Mouse (Mus musculus) intestine, embryonic 14.5 days (tissue): Measurements from ENCODE around the gene Mboat2. TPM values are rescaled to one million over a fixed set of nuclear protein-coding genes. Genes with fewer than 3 reads are reported as not detected.

ENCODE experiments used
- ATAC-seq: fragments of 200-750 bp; cut with Nextera tagmentation; replicated peaks from 2 replicates; pipeline ENCODE4 v1.8.0; 2017; ENCODE audit warnings: low read depth, moderate number of reproducible peaks, moderate TSS enrichment, moderate library complexity; ENCODE audit not compliant: low FRiP score, low TSS enrichment
- DNase-seq: peaks from one replicate; pipeline ENCODE4 v3.0.0-alpha.2; 2018; ENCODE audit warnings: low spot score
- H3K27ac ChIP-seq: fragments of 300-500 bp; sonication (generic); 2 replicates; pipeline ENCODE4 v1.5.1; 2014; ENCODE audit warnings: low read depth, mild to moderate bottlenecking, control low read depth
- H3K27me3 ChIP-seq: fragments of 300-500 bp; sonication (generic); replicated peaks from 2 replicates; pipeline ENCODE4 v1.6.1; 2014; ENCODE audit warnings: low read length, control low read depth; ENCODE audit not compliant: control insufficient read depth, insufficient read depth
- H3K36me3 ChIP-seq: fragments of 300-500 bp; sonication (generic); 2 replicates; pipeline ENCODE4 v1.6.1; 2014; ENCODE audit warnings: low read length, control low read depth; ENCODE audit not compliant: control insufficient read depth, insufficient read depth
- H3K4me1 ChIP-seq: fragments of 300-500 bp; sonication (generic); replicated peaks from 2 replicates; pipeline ENCODE4 v1.6.1; 2014; ENCODE audit warnings: low read length, control low read depth, mixed read lengths; ENCODE audit not compliant: control insufficient read depth, insufficient read depth
- H3K4me2 ChIP-seq: fragments of 300-500 bp; sonication (generic); 2 replicates; pipeline ENCODE4 v1.6.1; 2014; ENCODE audit warnings: low read length
- H3K4me3 ChIP-seq: fragments of 300-500 bp; sonication (generic); 2 replicates; pipeline ENCODE4 v1.5.1; 2014; ENCODE audit warnings: low read depth, low read length, control low read depth, mixed read lengths
- H3K9ac ChIP-seq: fragments of 300-500 bp; sonication (generic); 2 replicates; pipeline ENCODE4 v1.6.1; 2014; ENCODE audit warnings: mild to moderate bottlenecking, low read length
- H3K9me3 ChIP-seq: fragments of 300-500 bp; sonication (generic); 2 replicates; pipeline ENCODE4 v1.6.1; 2016; ENCODE audit warnings: low read length, control low read depth; ENCODE audit not compliant: control insufficient read depth
- WGBS: fragments of 180-500 bp; shearing (Covaris S2); extraction: QIAGEN DNeasy Blood & Tissue Kit; methylation state at CpG from one replicate; pipeline ENCODE4 v1.1.7; 2014; 5-methylcytosine and 5-hydroxymethylcytosine counted together
- polyA plus RNA-seq: library from polyadenylated mRNA; unstranded; fragments of >200 nt; fragmentation: Nextera tagmentation; extraction: Ambion mirVana; gene quantifications from 2 replicates; pipeline ENCODE4 v1.2.1, GENCODE M21; 2014

Mboat2 gene
- polyA plus RNA-seq, 1 experiment from 2014 or later, result 31.6 TPM

GRCm38 (mm10) chr12:24898226-24898625 lies 67.5 kb downstream of the Mboat2 start:
- peaks cover 9% of the 10 kb centered on the region; the same call in 1 of the 2 replicates for H3K4me1 ChIP-seq
- DNase-seq (no peak), ATAC-seq (no peak)
- H3K27me3 ChIP-seq, result no peaks in the 10 kb centered on the region
- no peak overlapping the region for H3K9ac ChIP-seq
- H3K27ac ChIP-seq, result no peak overlapping the region
- H3K4me3 ChIP-seq, result no peak overlapping the region
- no peaks in the 10 kb centered on the region for H3K9me3 ChIP-seq
- no peak overlapping the region for H3K4me2 ChIP-seq
- peaks cover 19% of the 10 kb centered on the region for H3K36me3 ChIP-seq
- WGBS, result 80% methylated on average over 9 of the region's 9 CpGs

- Histone ChIP-seq H3K9me3 (no peaks in the 10 kb centered on the region), H3K4me3 (no peak overlapping the region), H3K4me1 (no peaks in the 10 kb centered on the region), H3K27me3 (no peaks in the 10 kb centered on the region), H3K9ac (no peak overlapping the region), H3K4me2 (no peak overlapping the region), H3K36me3 (peaks cover 19% of the 10 kb centered on the region), H3K27ac (no peak overlapping the region)
- 88% methylated on average over 10 of the region's 10 CpGs for WGBS
- ATAC-seq (no peak), DNase-seq (no peak)
Observed at GRCm38 (mm10) chr12:24899636-24900035, 69.0 kb downstream of the Mboat2 start.

GRCm38 (mm10) chr12:24902736-24903135 lies 72.1 kb downstream of the Mboat2 start:
- no peaks in the 10 kb centered on the region for H3K27me3 ChIP-seq
- 83% methylated on average over 5 of the region's 5 CpGs for WGBS
- ATAC-seq (no peak), DNase-seq (no peak)
- no peak overlapping the region for H3K4me3 ChIP-seq
- no peak overlapping the region for H3K27ac ChIP-seq
- H3K4me2 ChIP-seq, result no peak overlapping the region
- H3K4me1 ChIP-seq, result no peaks in the 10 kb centered on the region
- peaks cover 8% of the 10 kb centered on the region; the same call in 1 of the 2 replicates for H3K36me3 ChIP-seq
- no peak overlapping the region for H3K9ac ChIP-seq
- H3K9me3 ChIP-seq, result no peaks in the 10 kb centered on the region

GRCm38 (mm10) chr12:24907894-24908293 lies 77.2 kb downstream of the Mboat2 start:
- Histone ChIP-seq H3K27me3 (no peaks in the 10 kb centered on the region), H3K4me1 (no peaks in the 10 kb centered on the region), H3K27ac (no peak overlapping the region), H3K4me3 (no peak overlapping the region), H3K4me2 (no peak overlapping the region), H3K36me3 (peaks cover 8% of the 10 kb centered on the region; the same call in 1 of the 2 replicates), H3K9me3 (no peaks in the 10 kb centered on the region), H3K9ac (no peak overlapping the region)
- DNase-seq (no peak), ATAC-seq (no peak)
- WGBS, result 86% methylated on average over 2 of the region's 2 CpGs

GRCm38 (mm10) chr12:24909679-24910078 lies 79.0 kb downstream of the Mboat2 start:
- Histone ChIP-seq H3K27ac (no peak overlapping the region), H3K4me3 (no peak overlapping the region)
- WGBS, result 93% methylated on average over 7 of the region's 7 CpGs

GRCm38 (mm10) chr12:24912174-24912573 lies 81.5 kb downstream of the Mboat2 start:
- H3K4me1 ChIP-seq, result no peaks in the 10 kb centered on the region
- no peaks in the 10 kb centered on the region for H3K27me3 ChIP-seq
- H3K36me3 ChIP-seq, result peaks cover 8% of the 10 kb centered on the region; the same call in 1 of the 2 replicates
- no peak overlapping the region for H3K4me2 ChIP-seq
- 66% methylated on average over 6 of the region's 6 CpGs for WGBS
- H3K4me3 ChIP-seq, result no peak overlapping the region
- no peaks in the 10 kb centered on the region for H3K9me3 ChIP-seq
- no peak for DNase-seq
- no peak for ATAC-seq
- H3K27ac ChIP-seq, result no peak overlapping the region
- no peak overlapping the region for H3K9ac ChIP-seq

More at GRCm38 (mm10) chr12:24909679-24910078, 79.0 kb downstream of the Mboat2 start:
- no peaks in the 10 kb centered on the region for H3K27me3 ChIP-seq
- H3K4me1 ChIP-seq, result no peaks in the 10 kb centered on the region
- no peak overlapping the region for H3K9ac ChIP-seq
- no peaks in the 10 kb centered on the region for H3K9me3 ChIP-seq
- ATAC-seq, result no peak
- peaks cover 8% of the 10 kb centered on the region; the same call in 1 of the 2 replicates for H3K36me3 ChIP-seq
- H3K4me2 ChIP-seq, result no peak overlapping the region
- no peak for DNase-seq

GRCm38 (mm10) chr12:24912876-24913275 lies 82.2 kb downstream of the Mboat2 start:
- no peaks in the 10 kb centered on the region for H3K4me1 ChIP-seq
- H3K9me3 ChIP-seq, result no peaks in the 10 kb centered on the region
- H3K4me2 ChIP-seq, result no peak overlapping the region
- WGBS, result 69% methylated on average over 1 of the region's 1 CpGs
- H3K9ac ChIP-seq, result no peak overlapping the region
- peaks cover 8% of the 10 kb centered on the region; the same call in 1 of the 2 replicates for H3K36me3 ChIP-seq
- no peak overlapping the region for H3K4me3 ChIP-seq
- H3K27me3 ChIP-seq, result no peaks in the 10 kb centered on the region
- DNase-seq, result no peak
- ATAC-seq, result no peak
- no peak overlapping the region for H3K27ac ChIP-seq

- ATAC-seq, result no peak
- Histone ChIP-seq H3K4me1 (no peaks in the 10 kb centered on the region), H3K4me3 (no peak overlapping the region), H3K27me3 (no peaks in the 10 kb centered on the region), H3K9ac (no peak overlapping the region), H3K9me3 (no peaks in the 10 kb centered on the region), H3K4me2 (no peak overlapping the region), H3K27ac (no peak overlapping the region), H3K36me3 (peaks cover 5% of the 10 kb centered on the region; the same call in 1 of the 2 replicates)
- no peak for DNase-seq
- 86% methylated on average over 12 of the region's 12 CpGs for WGBS
Observed at GRCm38 (mm10) chr12:24918575-24919262, 88.0 kb downstream of the Mboat2 start.

- H3K9me3 ChIP-seq, result no peaks in the 10 kb centered on the region
- WGBS, result 89% methylated on average over 1 of the region's 1 CpGs
- no peaks in the 10 kb centered on the region for H3K27me3 ChIP-seq
- H3K4me1 ChIP-seq, result no peaks in the 10 kb centered on the region
- no peak for ATAC-seq
- no peak overlapping the region for H3K4me2 ChIP-seq
- H3K27ac ChIP-seq, result no peak overlapping the region
- peaks cover 5% of the 10 kb centered on the region; the same call in 1 of the 2 replicates for H3K36me3 ChIP-seq
- H3K9ac ChIP-seq, result no peak overlapping the region
- DNase-seq, result no peak
- no peak overlapping the region for H3K4me3 ChIP-seq
Observed at GRCm38 (mm10) chr12:24920861-24921260, 90.2 kb downstream of the Mboat2 start.
